Comparison of ENCODE assay signal across 8 mouse cellular contexts in genomic region chr2:6436085-6436950, GRCm38 (mm10).
DNase-seq lines count a peak whose midpoint lies in the region; ATAC-seq and TF ChIP-seq lines count a peak whose summit lies in the region.

No protein-coding gene starts in this region.

- TF ChIP-seq CTCF in G1E (IDR thresholded peaks at IDR 0.05; ENCODE audit: low read depth, low read length) = no peak
- peak; percentile 87 for TF ChIP-seq CTCF in lung, adult 2 months (IDR thresholded peaks at IDR 0.05; ENCODE audit: insufficient read depth, low read length)

- peak; percentile 49; the same call in 1 of the 2 replicates for ATAC-seq in G1E (ENCODE audit: extremely low read depth, insufficient number of reproducible peaks, low FRiP score, poor library complexity, severe bottlenecking)
- 0 out of 2 replicates have a peak, but pooled peaks have one; percentile 61 for ATAC-seq in heart, embryonic 11.5 days (replicated peaks; ENCODE audit: insufficient number of reproducible peaks, low FRiP score, low TSS enrichment)
- ATAC-seq in neutrophil, adult 5-6 weeks (ENCODE audit: extremely low read depth, insufficient number of reproducible peaks, low FRiP score, poor library complexity, severe bottlenecking) = peak; percentile 65; the same call in 1 of the 2 replicates

- no peak overlapping the region for H3K4me2 ChIP-seq in heart, embryonic 11.5 days

- DNase-seq in B cell, adult 2 months = peak; percentile 37 to 48
- no peak for DNase-seq in G1E (ENCODE audit: low spot score)
- DNase-seq in cerebellum, postnatal 4 days (ENCODE audit: low spot score in 2 of 2) = peak; percentile 43 to 63
- DNase-seq in kidney, postnatal 10 days = peak; percentile 72
- peak; percentile 34 for DNase-seq in lung, adult 2 months
- DNase-seq in yolk sac, embryonic 10.5 days (ENCODE audit: low spot score) = no peak

- H3K9me3 ChIP-seq in G1E (replicated peaks) = no peaks in the 10 kb centered on the region
- H3K9me3 ChIP-seq in heart, embryonic 11.5 days (replicated peaks; ENCODE audit: control insufficient read depth, low read length) = no peaks in the 10 kb centered on the region

- peaks cover 2% of the 10 kb centered on the region; the same call in 1 of the 2 replicates for H3K4me1 ChIP-seq in G1E (ENCODE audit: insufficient read depth, low read depth, low read length)
- H3K4me1 ChIP-seq in heart, embryonic 11.5 days (ENCODE audit: control insufficient read depth, insufficient read depth, low read length) = no peaks in the 10 kb centered on the region
- no peaks in the 10 kb centered on the region for H3K4me1 ChIP-seq in lung, adult 2 months (ENCODE audit: control insufficient read depth, insufficient read depth, low read length)

- no peaks in the 10 kb centered on the region for H3K27me3 ChIP-seq in G1E (ENCODE audit: insufficient read depth, low read length)
- no peaks in the 10 kb centered on the region for H3K27me3 ChIP-seq in heart, embryonic 11.5 days (ENCODE audit: control insufficient read depth, insufficient read depth, low read length)

- no peak for TF ChIP-seq POLR2A in lung, adult 2 months (IDR thresholded peaks at IDR 0.05; ENCODE audit: borderline replicate concordance, extremely low read depth, low read depth, low read length)

- peaks cover 91% of the 10 kb centered on the region for H3K36me3 ChIP-seq in G1E (replicated peaks)
- H3K36me3 ChIP-seq in heart, embryonic 11.5 days (ENCODE audit: control insufficient read depth, insufficient read depth, low read length) = peaks cover 10% of the 10 kb centered on the region

- H3K27ac ChIP-seq in heart, embryonic 11.5 days (ENCODE audit: low read depth, low read length) = no peak overlapping the region

- WGBS in heart, embryonic 11.5 days (ENCODE audit: insufficient replicate concordance) = 76% methylated on average over 16 of the region's 16 CpGs
- 65% methylated on average over 16 of the region's 16 CpGs for WGBS in lung, adult 2 months

- no peak overlapping the region for H3K4me3 ChIP-seq in G1E (ENCODE audit: low read depth, low read length)
- no peak overlapping the region for H3K4me3 ChIP-seq in heart, embryonic 11.5 days (ENCODE audit: low read depth, low read length)
- H3K4me3 ChIP-seq in lung, adult 2 months (replicated peaks; ENCODE audit: extremely low read depth, low read depth, low read length) = no peak overlapping the region

- no peak overlapping the region for H3K9ac ChIP-seq in heart, embryonic 11.5 days (ENCODE audit: low read depth, low read length)

Comparison
In these comparisons a context has a peak if more than half of its experiments do, and no peak if none do; other contexts are left out.
1. DNase-seq: peak in B cell, adult 2 months (2 of 2), cerebellum, postnatal 4 days (2 of 2), kidney, postnatal 10 days (single experiment) and lung, adult 2 months (single experiment); none in G1E (single experiment) and yolk sac, embryonic 10.5 days (single experiment).
2. Peak in every context shown above with its lines, with median percentiles within 50 percentile points of each other: ATAC-seq.